Mouse (Mus musculus) heart, embryonic 11.5 days (tissue): ENCODE data around the gene Arhgap10. TPM values are rescaled to one million over a fixed set of nuclear protein-coding genes. Genes with fewer than 3 reads are reported as not detected.
"Not testable (repeated sequence)": the region's sequence is repeated elsewhere in the genome, so short reads cannot be mapped to it uniquely, and the experiment has no call there.

Source experiments
- ATAC-seq: fragments of 200-750 bp; cut with Nextera tagmentation; replicated peaks from 2 replicates; pipeline ENCODE4 v1.8.0; 2017; ENCODE audit warnings: moderate library complexity; ENCODE audit not compliant: insufficient number of reproducible peaks, low FRiP score, low TSS enrichment
- H3K27ac ChIP-seq: fragments of 300-500 bp; sonication (generic); 2 replicates; pipeline ENCODE4 v1.5.1; 2014; ENCODE audit warnings: mild to moderate bottlenecking, low read depth, low read length
- H3K27me3 ChIP-seq: fragments of 300-500 bp; sonication (generic); 2 replicates; pipeline ENCODE4 v1.6.1; 2014; ENCODE audit warnings: mild to moderate bottlenecking, low read length, mixed read lengths; ENCODE audit not compliant: control insufficient read depth, insufficient read depth
- H3K36me3 ChIP-seq: fragments of 300-500 bp; sonication (generic); 2 replicates; pipeline ENCODE4 v1.6.1; 2014; ENCODE audit warnings: mild to moderate bottlenecking, low read length, moderate library complexity, mixed read lengths; ENCODE audit not compliant: control insufficient read depth, insufficient read depth
- H3K4me1 ChIP-seq: fragments of 300-500 bp; sonication (generic); 2 replicates; pipeline ENCODE4 v1.6.1; 2014; ENCODE audit warnings: low read length; ENCODE audit not compliant: control insufficient read depth, insufficient read depth
- H3K4me2 ChIP-seq: fragments of 300-500 bp; sonication (generic); 2 replicates; pipeline ENCODE4 v1.6.1; 2014; ENCODE audit warnings: mild to moderate bottlenecking, moderate library complexity
- H3K4me3 ChIP-seq: fragments of 300-500 bp; sonication (generic); 2 replicates; pipeline ENCODE4 v1.5.1; 2014; ENCODE audit warnings: low read depth, low read length
- H3K9ac ChIP-seq: fragments of 300-500 bp; sonication (generic); 2 replicates; pipeline ENCODE4 v1.6.1; 2014; ENCODE audit warnings: mild to moderate bottlenecking, low read depth, low read length, moderate library complexity
- H3K9me3 ChIP-seq: fragments of 300-500 bp; sonication (generic); replicated peaks from 2 replicates; pipeline ENCODE4 v1.6.1; 2016; ENCODE audit warnings: low read length; ENCODE audit not compliant: control insufficient read depth
- WGBS: fragments of 180-500 bp; shearing (Covaris S2); extraction: QIAGEN DNeasy Blood & Tissue Kit; methylation state at CpG from one replicate; pipeline ENCODE4 v1.1.7; 2014; ENCODE audit not compliant: insufficient replicate concordance; 5-methylcytosine and 5-hydroxymethylcytosine counted together
- polyA plus RNA-seq: library from polyadenylated mRNA; unstranded; fragments of >200 nt; fragmentation: Nextera tagmentation; extraction: Ambion mirVana; gene quantifications from 2 replicates; pipeline ENCODE4 v1.2.1, GENCODE M21; 2014

The Arhgap10 gene
- polyA plus RNA-seq, 1 experiment from 2014 or later = 23.2 TPM

- Histone ChIP-seq H3K4me3 (no peak overlapping the region), H3K36me3 (no peaks in the 10 kb centered on the region), H3K9ac (no peak overlapping the region), H3K9me3 (no peaks in the 10 kb centered on the region), H3K27ac (no peak overlapping the region), H3K4me2 (no peak overlapping the region), H3K4me1 (peaks cover 25% of the 10 kb centered on the region), H3K27me3 (no peaks in the 10 kb centered on the region)
- WGBS = 92% methylated on average over 4 of the region's 4 CpGs
- no peak for ATAC-seq
These were observed 190.4 kb downstream of the Arhgap10 start for GRCm38 (mm10) chr8:77327326-77327725.

- H3K4me2 ChIP-seq, H3K9ac ChIP-seq, H3K27ac ChIP-seq, H3K27me3 ChIP-seq, H3K9me3 ChIP-seq, H3K4me1 ChIP-seq, ATAC-seq, H3K36me3 ChIP-seq, H3K4me3 ChIP-seq: not testable (repeated sequence)
- 77% methylated on average over 6 of the region's 7 CpGs for WGBS
These were observed 195.0 kb downstream of the Arhgap10 start for GRCm38 (mm10) chr8:77322727-77323126.

GRCm38 (mm10) chr8:77321901-77322300, 195.9 kb downstream of the Arhgap10 start:
- 93% methylated on average over 4 of the region's 4 CpGs for WGBS
- H3K4me2 ChIP-seq = no peak overlapping the region
- H3K9me3 ChIP-seq = no peaks in the 10 kb centered on the region
- H3K27ac ChIP-seq = no peak overlapping the region
- no peak for ATAC-seq
- no peaks in the 10 kb centered on the region for H3K4me1 ChIP-seq
- H3K9ac ChIP-seq = no peak overlapping the region
- no peaks in the 10 kb centered on the region for H3K27me3 ChIP-seq
- H3K4me3 ChIP-seq = no peak overlapping the region
- H3K36me3 ChIP-seq = no peaks in the 10 kb centered on the region

- Histone ChIP-seq H3K4me2 (no peak overlapping the region), H3K4me3 (no peak overlapping the region), H3K9ac (no peak overlapping the region), H3K27me3 (no peaks in the 10 kb centered on the region), H3K36me3 (no peaks in the 10 kb centered on the region), H3K27ac (no peak overlapping the region), H3K4me1 (no peaks in the 10 kb centered on the region), H3K9me3 (no peaks in the 10 kb centered on the region)
- ATAC-seq = no peak
- 81% methylated on average over 9 of the region's 9 CpGs for WGBS
These were observed 199.2 kb downstream of the Arhgap10 start for GRCm38 (mm10) chr8:77318590-77318989.

GRCm38 (mm10) chr8:77317771-77318170, 200.0 kb downstream of the Arhgap10 start:
- Histone ChIP-seq H3K27ac (no peak overlapping the region), H3K9me3 (no peaks in the 10 kb centered on the region), H3K27me3 (no peaks in the 10 kb centered on the region), H3K36me3 (no peaks in the 10 kb centered on the region), H3K4me1 (no peaks in the 10 kb centered on the region), H3K4me3 (no peak overlapping the region), H3K9ac (no peak overlapping the region), H3K4me2 (no peak overlapping the region)
- WGBS = 81% methylated on average over 2 of the region's 2 CpGs
- ATAC-seq = no peak

- WGBS = 81% methylated on average over 3 of the region's 3 CpGs
- Histone ChIP-seq H3K27ac (no peak overlapping the region), H3K9ac (no peak overlapping the region), H3K27me3 (no peaks in the 10 kb centered on the region), H3K36me3 (peaks cover 5% of the 10 kb centered on the region; the same call in 1 of the 2 replicates), H3K9me3 (no peaks in the 10 kb centered on the region), H3K4me1 (no peaks in the 10 kb centered on the region), H3K4me3 (no peak overlapping the region), H3K4me2 (no peak overlapping the region)
- no peak; the same call in 1 of the 2 replicates for ATAC-seq
These were observed 204.8 kb downstream of the Arhgap10 start for GRCm38 (mm10) chr8:77313003-77313402.

- H3K9me3 ChIP-seq = no peaks in the 10 kb centered on the region
- H3K27me3 ChIP-seq = no peaks in the 10 kb centered on the region
- ATAC-seq = no peak
- H3K36me3 ChIP-seq = peaks cover 5% of the 10 kb centered on the region; the same call in 1 of the 2 replicates
- no peaks in the 10 kb centered on the region for H3K4me1 ChIP-seq
- H3K9ac ChIP-seq = no peak overlapping the region
- H3K4me2 ChIP-seq = no peak overlapping the region
- 78% methylated on average over 6 of the region's 6 CpGs for WGBS
- H3K4me3 ChIP-seq = no peak overlapping the region
- no peak overlapping the region for H3K27ac ChIP-seq
These were observed 206.0 kb downstream of the Arhgap10 start for GRCm38 (mm10) chr8:77311762-77312161.

GRCm38 (mm10) chr8:77310541-77310940, 207.2 kb downstream of the Arhgap10 start:
- 84% methylated on average over 10 of the region's 10 CpGs for WGBS
- no peak for ATAC-seq
- H3K27me3 ChIP-seq = no peaks in the 10 kb centered on the region
- H3K4me1 ChIP-seq = no peaks in the 10 kb centered on the region
- H3K27ac ChIP-seq = no peak overlapping the region
- no peak overlapping the region for H3K4me2 ChIP-seq
- no peak overlapping the region for H3K4me3 ChIP-seq
- H3K36me3 ChIP-seq = peaks cover 5% of the 10 kb centered on the region; the same call in 1 of the 2 replicates
- H3K9ac ChIP-seq = no peak overlapping the region
- no peaks in the 10 kb centered on the region for H3K9me3 ChIP-seq

- Histone ChIP-seq H3K36me3 (peaks cover 5% of the 10 kb centered on the region; the same call in 1 of the 2 replicates), H3K27me3 (no peaks in the 10 kb centered on the region), H3K4me2 (no peak overlapping the region), H3K9ac (no peak overlapping the region), H3K27ac (no peak overlapping the region), H3K9me3 (no peaks in the 10 kb centered on the region), H3K4me1 (no peaks in the 10 kb centered on the region), H3K4me3 (no peak overlapping the region)
- WGBS = 80% methylated on average over 8 of the region's 8 CpGs
- no peak for ATAC-seq
These were observed 207.7 kb downstream of the Arhgap10 start for GRCm38 (mm10) chr8:77310026-77310425.
